Mouse (Mus musculus) cortical plate, adult 2 months (tissue): ENCODE results near the gene Swi5.

Experiments
- CTCF ChIP-seq: fragments of 200-500 bp; IDR thresholded peaks from 2 replicates; pipeline ENCODE4 v1.5.1; 2011; ENCODE audit warnings: mild to moderate bottlenecking, control low read depth, low read length; ENCODE audit not compliant: insufficient read depth; ENCODE audit errors: extremely low read depth
- POLR2A ChIP-seq: fragments of 200-500 bp; IDR thresholded peaks from 2 replicates; pipeline ENCODE4 v1.6.1; 2011; ENCODE audit warnings: mild to moderate bottlenecking, low read length, control low read depth; ENCODE audit not compliant: insufficient read depth; ENCODE audit errors: extremely low read depth

GRCm38 (mm10) chr2:32299469-32299868, 11.6 kb upstream of the Swi5 start:
- TF ChIP-seq CTCF: no peak
- TF ChIP-seq POLR2A: no peak
